Mouse (Mus musculus) liver, embryonic 15.5 days (tissue): ENCODE measurements around the gene Usp13. TPM values are rescaled to one million over a fixed set of nuclear protein-coding genes. Genes with fewer than 3 reads are reported as not detected.

Experiments used
- ATAC-seq: fragments of 200-750 bp; cut with Nextera tagmentation; 2 replicates; pipeline ENCODE4 v1.8.0; 2017; ENCODE audit warnings: moderate number of reproducible peaks, mild to moderate bottlenecking, moderate library complexity; ENCODE audit not compliant: insufficient read depth
- H3K27ac ChIP-seq: fragments of 300-500 bp; sonication (generic); replicated peaks from 2 replicates; pipeline ENCODE4 v1.5.1; 2015; ENCODE audit warnings: mild to moderate bottlenecking, inconsistent platforms
- H3K27me3 ChIP-seq: fragments of 300-500 bp; sonication (generic); 2 replicates; pipeline ENCODE4 v1.6.1; 2015; ENCODE audit warnings: mild to moderate bottlenecking, inconsistent platforms
- H3K36me3 ChIP-seq: fragments of 300-500 bp; sonication (generic); replicated peaks from 2 replicates; pipeline ENCODE4 v1.6.1; 2015; ENCODE audit warnings: moderate library complexity, mild to moderate bottlenecking, inconsistent platforms
- H3K4me1 ChIP-seq: fragments of 300-500 bp; sonication (generic); replicated peaks from 2 replicates; pipeline ENCODE4 v1.6.1; 2015; ENCODE audit warnings: inconsistent platforms
- H3K4me2 ChIP-seq: fragments of 300-500 bp; sonication (generic); 2 replicates; pipeline ENCODE4 v1.6.1; 2015; ENCODE audit warnings: moderate library complexity, mild to moderate bottlenecking, inconsistent platforms
- H3K4me3 ChIP-seq: fragments of 300-500 bp; sonication (generic); replicated peaks from 2 replicates; pipeline ENCODE4 v1.5.1; 2015; ENCODE audit warnings: mild to moderate bottlenecking, inconsistent platforms
- H3K9ac ChIP-seq: fragments of 300-500 bp; sonication (generic); 2 replicates; pipeline ENCODE4 v1.6.1; 2015; ENCODE audit warnings: moderate library complexity, mild to moderate bottlenecking, inconsistent platforms
- H3K9me3 ChIP-seq: fragments of 300-500 bp; sonication (generic); replicated peaks from 2 replicates; pipeline ENCODE4 v1.6.1; 2016; ENCODE audit warnings: inconsistent platforms
- WGBS: fragments of 180-500 bp; shearing (Covaris S2); methylation state at CpG from one replicate; pipeline ENCODE4 v1.1.7; 2015; ENCODE audit warnings: mixed read lengths; ENCODE audit not compliant: insufficient replicate concordance; 5-methylcytosine and 5-hydroxymethylcytosine counted together
- polyA plus RNA-seq: library from polyadenylated mRNA; unstranded; fragments of >200 nt; fragmentation: Nextera tagmentation; extraction: Ambion mirVana; gene quantifications from 2 replicates; pipeline ENCODE4 v1.2.1, GENCODE M21; 2015

Usp13 gene
- polyA plus RNA-seq, 1 experiment from 2014 or later, result 0.32 TPM

GRCm38 (mm10) chr3:32947486-32947885 lies 130.1 kb downstream of the Usp13 start:
- 62% methylated on average over 5 of the region's 5 CpGs for WGBS
- H3K27ac ChIP-seq, result no peak overlapping the region
- no peak for ATAC-seq
- H3K4me1 ChIP-seq, result no peaks in the 10 kb centered on the region
- H3K27me3 ChIP-seq, result no peaks in the 10 kb centered on the region
- H3K9ac ChIP-seq, result no peak overlapping the region
- no peak overlapping the region for H3K4me3 ChIP-seq
- no peak overlapping the region for H3K4me2 ChIP-seq
- H3K9me3 ChIP-seq, result no peaks in the 10 kb centered on the region
- H3K36me3 ChIP-seq, result no peaks in the 10 kb centered on the region

GRCm38 (mm10) chr3:32951382-32951781 lies 134.0 kb downstream of the Usp13 start:
- Histone ChIP-seq H3K9me3 (no peaks in the 10 kb centered on the region), H3K9ac (no peak overlapping the region), H3K36me3 (no peaks in the 10 kb centered on the region), H3K27ac (no peak overlapping the region), H3K4me2 (no peak overlapping the region), H3K4me1 (no peaks in the 10 kb centered on the region), H3K27me3 (no peaks in the 10 kb centered on the region), H3K4me3 (no peak overlapping the region)
- 0% methylated on average over 1 of the region's 1 CpGs for WGBS
- no peak for ATAC-seq

DNA sequence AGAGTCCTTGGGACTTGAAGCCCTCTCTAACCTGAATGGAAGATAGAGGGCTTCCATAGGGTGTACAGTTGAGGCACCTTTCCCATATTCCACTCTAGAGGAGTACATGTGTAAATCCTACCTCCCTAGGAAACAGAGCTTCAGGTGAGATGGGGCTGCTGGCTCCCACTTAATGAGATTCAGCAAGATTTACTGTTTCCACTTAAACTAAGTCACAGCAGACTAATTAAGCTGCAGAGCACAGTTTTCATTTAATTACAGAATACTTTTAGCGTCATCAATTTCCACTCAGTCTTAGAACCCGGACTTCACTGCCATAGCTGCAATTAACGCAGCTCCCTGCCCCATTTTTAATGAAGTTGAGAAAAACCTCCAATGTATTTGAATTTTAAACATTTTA lies 144.1 kb downstream of the Usp13 start:
- no peaks in the 10 kb centered on the region for H3K4me1 ChIP-seq
- H3K27ac ChIP-seq, result no peak overlapping the region
- H3K27me3 ChIP-seq, result no peaks in the 10 kb centered on the region
- ATAC-seq, result no peak
- no peak overlapping the region for H3K4me3 ChIP-seq
- H3K4me2 ChIP-seq, result no peak overlapping the region
- 75% methylated on average over 3 of the region's 3 CpGs for WGBS
- H3K9ac ChIP-seq, result no peak overlapping the region
- H3K9me3 ChIP-seq, result no peaks in the 10 kb centered on the region
- no peaks in the 10 kb centered on the region for H3K36me3 ChIP-seq

GRCm38 (mm10) chr3:32965528-32965927 lies 148.2 kb downstream of the Usp13 start:
- Histone ChIP-seq H3K27ac (no peak overlapping the region), H3K4me3 (no peak overlapping the region), H3K27me3 (no peaks in the 10 kb centered on the region), H3K9me3 (no peaks in the 10 kb centered on the region), H3K9ac (no peak overlapping the region), H3K4me2 (no peak overlapping the region), H3K36me3 (no peaks in the 10 kb centered on the region), H3K4me1 (no peaks in the 10 kb centered on the region)
- WGBS, result 0% methylated on average over 2 of the region's 2 CpGs
- no peak for ATAC-seq

DNA sequence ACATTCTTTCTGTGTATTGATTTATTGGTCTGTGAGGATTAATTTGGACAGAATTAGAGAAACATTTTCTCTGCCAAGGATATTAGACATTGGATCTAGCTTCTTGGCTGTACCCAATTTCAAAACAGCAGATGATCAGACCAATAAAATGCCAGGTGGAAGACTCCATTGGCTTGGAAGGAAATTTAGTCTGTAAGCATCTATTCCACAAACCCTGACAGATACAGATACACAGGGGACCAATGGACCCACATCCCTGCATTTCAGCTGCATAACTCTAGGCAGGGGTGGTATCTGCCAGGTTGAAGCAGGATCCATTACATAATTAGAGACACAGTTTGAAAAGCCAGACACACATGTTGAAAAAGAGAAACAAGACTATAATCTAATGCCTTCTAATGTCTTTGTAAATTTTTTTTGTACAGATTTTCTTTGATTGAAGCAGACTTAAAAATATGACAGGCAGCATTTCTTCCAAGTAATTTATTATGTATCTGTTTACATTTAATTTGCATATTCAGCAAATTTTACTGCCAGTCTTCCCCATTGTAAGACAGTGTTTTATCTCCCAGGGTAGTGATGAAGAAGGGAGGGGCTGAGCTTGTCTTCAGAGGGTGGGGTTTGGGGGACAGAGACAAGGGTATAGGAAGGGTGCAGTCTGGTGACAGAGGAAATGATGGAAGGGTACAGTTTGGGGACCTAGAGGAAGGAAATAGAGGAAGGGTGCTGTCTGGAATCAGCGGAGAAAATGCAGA lies 151.5 kb downstream of the Usp13 start:
- no peaks in the 10 kb centered on the region for H3K36me3 ChIP-seq
- ATAC-seq, result no peak
- no peaks in the 10 kb centered on the region for H3K9me3 ChIP-seq
- no peak overlapping the region for H3K4me3 ChIP-seq
- no peaks in the 10 kb centered on the region for H3K4me1 ChIP-seq
- H3K27me3 ChIP-seq, result no peaks in the 10 kb centered on the region
- WGBS, result 37% methylated on average over 1 of the region's 1 CpGs
- H3K9ac ChIP-seq, result no peak overlapping the region
- no peak overlapping the region for H3K4me2 ChIP-seq
- no peak overlapping the region for H3K27ac ChIP-seq

DNA sequence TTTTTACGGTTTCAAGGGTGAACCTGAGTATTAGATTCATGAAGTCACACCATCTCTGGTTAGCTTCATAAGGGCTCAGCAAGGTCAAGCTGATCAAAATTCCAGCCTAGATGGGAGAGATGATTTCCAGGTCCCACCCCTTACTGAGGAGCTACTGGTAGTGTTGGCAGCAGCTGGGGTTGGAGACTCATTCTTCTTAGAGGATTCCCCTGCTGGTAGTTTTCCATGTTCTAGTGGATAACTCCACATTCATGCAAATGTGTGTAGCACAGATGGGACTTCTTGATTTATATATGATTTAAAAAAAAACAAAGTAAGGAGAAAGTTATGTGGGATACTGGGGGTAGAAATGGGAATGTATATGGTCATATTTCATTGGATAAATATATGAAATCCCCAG lies 152.9 kb downstream of the Usp13 start:
- WGBS, result 46% methylated on average over 1 of the region's 1 CpGs
- Histone ChIP-seq H3K9ac (no peak overlapping the region), H3K4me3 (no peak overlapping the region), H3K4me1 (no peaks in the 10 kb centered on the region), H3K27ac (no peak overlapping the region), H3K36me3 (no peaks in the 10 kb centered on the region), H3K9me3 (no peaks in the 10 kb centered on the region), H3K4me2 (no peak overlapping the region), H3K27me3 (no peaks in the 10 kb centered on the region)
- no peak for ATAC-seq

- Histone ChIP-seq H3K4me1 (no peaks in the 10 kb centered on the region), H3K36me3 (no peaks in the 10 kb centered on the region), H3K27ac (no peak overlapping the region), H3K4me2 (no peak overlapping the region), H3K27me3 (no peaks in the 10 kb centered on the region), H3K9ac (no peak overlapping the region), H3K9me3 (no peaks in the 10 kb centered on the region), H3K4me3 (no peak overlapping the region)
- no peak for ATAC-seq
- WGBS, result 37% methylated on average over 6 of the region's 6 CpGs
Observed at GRCm38 (mm10) chr3:32979238-32979637, 161.9 kb downstream of the Usp13 start.

- no peak for ATAC-seq
- Histone ChIP-seq H3K27ac (no peak overlapping the region), H3K27me3 (no peaks in the 10 kb centered on the region), H3K36me3 (no peaks in the 10 kb centered on the region), H3K4me2 (no peak overlapping the region), H3K4me3 (no peak overlapping the region), H3K9ac (no peak overlapping the region), H3K4me1 (no peaks in the 10 kb centered on the region), H3K9me3 (no peaks in the 10 kb centered on the region)
- 55% methylated on average over 4 of the region's 4 CpGs for WGBS
Observed at GRCm38 (mm10) chr3:32979981-32980380, 162.6 kb downstream of the Usp13 start.

DNA sequence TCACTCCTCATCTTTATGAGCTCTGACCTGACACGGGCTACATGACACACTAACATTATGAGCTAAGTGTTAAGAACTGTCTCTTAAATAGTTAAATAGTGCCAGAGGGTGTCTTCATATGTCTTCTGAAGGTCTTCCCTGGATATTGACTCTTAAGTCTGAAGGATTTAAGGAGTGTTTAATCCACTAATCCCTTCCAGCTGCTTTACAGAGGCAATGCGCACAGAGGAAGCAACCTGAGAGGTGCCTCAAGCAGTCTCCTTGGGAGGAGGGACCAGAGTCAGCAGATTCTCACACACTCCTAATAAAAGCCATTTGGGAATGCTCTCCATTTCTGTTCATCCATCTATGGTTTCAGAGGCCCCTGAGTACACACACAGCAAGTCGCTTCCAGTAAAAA lies 167.8 kb downstream of the Usp13 start:
- Histone ChIP-seq H3K9me3 (no peaks in the 10 kb centered on the region), H3K9ac (no peak overlapping the region), H3K4me2 (no peak overlapping the region), H3K4me3 (no peak overlapping the region), H3K27ac (no peak overlapping the region), H3K27me3 (no peaks in the 10 kb centered on the region), H3K36me3 (no peaks in the 10 kb centered on the region), H3K4me1 (no peaks in the 10 kb centered on the region)
- no peak for ATAC-seq
- 63% methylated on average over 3 of the region's 3 CpGs for WGBS

Other genes with a start within 250 kb of the Usp13 start
- gene Gnb4, start 201.0 kb upstream of the Usp13 start, polyA plus RNA-seq, result 7.7 and 8.1 TPM in 2 replicates
- gene Actl6a, start 111.2 kb upstream of the Usp13 start, polyA plus RNA-seq, result 75.5 and 78.2 TPM in 2 replicates
- gene Ndufb5, start 80.6 kb upstream of the Usp13 start, polyA plus RNA-seq, result 101 and 124 TPM in 2 replicates
- gene Mrpl47, start 79.9 kb upstream of the Usp13 start, polyA plus RNA-seq, result 12.6 and 15.2 TPM in 2 replicates